16 mouse cellular contexts compared by ENCODE assay signal in the genomic region with DNA sequence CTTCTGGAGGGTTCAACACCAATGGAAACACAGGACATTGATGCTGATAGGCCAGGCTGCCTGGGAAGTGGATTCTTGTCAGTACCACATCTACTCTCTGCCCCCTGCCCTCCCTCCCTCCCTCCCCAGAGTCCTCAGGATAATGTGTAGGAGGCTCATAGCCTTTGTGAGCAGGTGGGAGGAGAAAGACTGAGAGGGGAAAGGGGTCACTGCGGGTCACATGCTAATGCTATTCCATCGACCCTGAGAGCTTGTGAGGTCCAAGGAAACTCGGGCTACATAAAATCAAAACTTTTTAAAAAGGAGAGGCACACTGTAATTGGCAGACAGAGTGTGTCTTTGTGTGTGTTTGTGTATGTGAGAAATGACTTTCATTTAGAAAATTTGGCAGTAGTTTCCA. TPM values are rescaled to one million over a fixed set of nuclear protein-coding genes. Genes with fewer than 3 reads are reported as not detected.
DNase-seq lines count a peak whose midpoint lies in the region; ATAC-seq and TF ChIP-seq lines count a peak whose summit lies in the region.
"Had no signal": no experiment of that assay in that cellular context is flagged by ENCODE, and none has a peak within 500 bp of the region (broad histone marks: within the 10 kb centered on the region; RNA-seq: fewer than 3 reads in every experiment).

No protein-coding gene starts in this region.

- no peak for DNase-seq in heart, adult 18-20 months
- no peak for DNase-seq in hindbrain, postnatal 0 days (ENCODE audit: low spot score)
- no peak for DNase-seq in spleen, postnatal 10 days (ENCODE audit: low spot score in 2 of 2)
- DNase-seq in yolk sac, embryonic 10.5 days (ENCODE audit: low spot score) = no peak
- DNase-seq in urinary bladder, postnatal 25 days (ENCODE audit: low spot score) = no peak
- DNase-seq: gastrocnemius, postnatal 36 days; heart, postnatal 36 days; liver had no signal

- H3K36me3 ChIP-seq in heart, embryonic 16.5 days (ENCODE audit: control insufficient read depth, insufficient read depth) = no peaks in the 10 kb centered on the region
- no peaks in the 10 kb centered on the region for H3K36me3 ChIP-seq in embryonic facial prominence, embryonic 15.5 days
- no peaks in the 10 kb centered on the region for H3K36me3 ChIP-seq in hindbrain, postnatal 0 days (ENCODE audit: insufficient read depth, low read length)
- H3K36me3 ChIP-seq in midbrain, embryonic 16.5 days (ENCODE audit: control insufficient read depth, insufficient read depth, low read length) = no peaks in the 10 kb centered on the region
- H3K36me3 ChIP-seq: kidney, embryonic 15.5 days had no signal

- H3K4me2 ChIP-seq in heart, embryonic 16.5 days (ENCODE audit: low read depth, low read length) = no peak overlapping the region
- no peak overlapping the region for H3K4me2 ChIP-seq in embryonic facial prominence, embryonic 15.5 days (replicated peaks)
- H3K4me2 ChIP-seq in hindbrain, postnatal 0 days (ENCODE audit: low read depth, low read length) = no peak overlapping the region
- H3K4me2 ChIP-seq in midbrain, embryonic 16.5 days (ENCODE audit: low read length) = no peak overlapping the region
- H3K4me2 ChIP-seq: kidney, embryonic 15.5 days had no signal

- WGBS in heart, embryonic 16.5 days = 37% methylated on average over 3 of the region's 3 CpGs
- WGBS in embryonic facial prominence, embryonic 15.5 days = 16% methylated on average over 3 of the region's 3 CpGs
- 11% methylated on average over 3 of the region's 3 CpGs for WGBS in hindbrain, postnatal 0 days
- 10% methylated on average over 3 of the region's 3 CpGs for WGBS in midbrain, embryonic 16.5 days

- no peaks in the 10 kb centered on the region for H3K27me3 ChIP-seq in heart, embryonic 16.5 days (ENCODE audit: control insufficient read depth, insufficient read depth, low read length)
- no peaks in the 10 kb centered on the region for H3K27me3 ChIP-seq in embryonic facial prominence, embryonic 15.5 days
- H3K27me3 ChIP-seq in hindbrain, postnatal 0 days (ENCODE audit: insufficient read depth, low read length) = no peaks in the 10 kb centered on the region
- no peaks in the 10 kb centered on the region for H3K27me3 ChIP-seq in midbrain, embryonic 16.5 days (ENCODE audit: control insufficient read depth, insufficient read depth, low read depth, low read length)
- H3K27me3 ChIP-seq: kidney, embryonic 15.5 days had no signal

- H3K4me1 ChIP-seq in heart, embryonic 16.5 days (ENCODE audit: control insufficient read depth, insufficient read depth, low read length) = peaks cover 20% of the 10 kb centered on the region
- peaks cover 56% of the 10 kb centered on the region for H3K4me1 ChIP-seq in embryonic facial prominence, embryonic 15.5 days
- peaks cover 10% of the 10 kb centered on the region; the same call in 1 of the 2 replicates for H3K4me1 ChIP-seq in hindbrain, postnatal 0 days (ENCODE audit: insufficient read depth, low read length)
- peaks cover 10% of the 10 kb centered on the region for H3K4me1 ChIP-seq in midbrain, embryonic 16.5 days (ENCODE audit: control insufficient read depth, insufficient read depth, low read length)

- ATAC-seq in heart, embryonic 16.5 days (replicated peaks; ENCODE audit: extremely low read depth, insufficient read depth, low FRiP score) = no peak
- ATAC-seq in embryonic facial prominence, embryonic 15.5 days (ENCODE audit: insufficient number of reproducible peaks, low FRiP score, low TSS enrichment, low read depth) = no peak
- no peak; the same call in 1 of the 2 replicates for ATAC-seq in hindbrain, postnatal 0 days
- ATAC-seq in midbrain, embryonic 16.5 days = no peak
- ATAC-seq: CD4-positive, CD25-positive, alpha-beta regulatory T cell, adult 4 months had no signal

- H3K9ac ChIP-seq in heart, embryonic 16.5 days (ENCODE audit: low read length) = no peak overlapping the region
- H3K9ac ChIP-seq in embryonic facial prominence, embryonic 15.5 days = no peak overlapping the region
- no peak overlapping the region for H3K9ac ChIP-seq in hindbrain, postnatal 0 days (replicated peaks; ENCODE audit: low read length)
- no peak overlapping the region for H3K9ac ChIP-seq in midbrain, embryonic 16.5 days (ENCODE audit: low read depth, low read length)
- H3K9ac ChIP-seq: kidney, embryonic 15.5 days had no signal

- H3K9me3 ChIP-seq in heart, embryonic 16.5 days (replicated peaks; ENCODE audit: control insufficient read depth, low read length) = no peaks in the 10 kb centered on the region
- no peaks in the 10 kb centered on the region for H3K9me3 ChIP-seq in embryonic facial prominence, embryonic 15.5 days (replicated peaks)
- no peaks in the 10 kb centered on the region for H3K9me3 ChIP-seq in hindbrain, postnatal 0 days (ENCODE audit: low read length)
- no peaks in the 10 kb centered on the region for H3K9me3 ChIP-seq in midbrain, embryonic 16.5 days (replicated peaks; ENCODE audit: control insufficient read depth, low read length, poor library complexity, severe bottlenecking)
- H3K9me3 ChIP-seq: kidney, embryonic 15.5 days had no signal

- TF ChIP-seq CTCF in hindbrain, postnatal 0 days (IDR thresholded peaks at IDR 0.05; ENCODE audit: low read depth) = no peak

- H3K4me3 ChIP-seq in heart, embryonic 16.5 days (ENCODE audit: low read length) = no peak overlapping the region
- H3K4me3 ChIP-seq in embryonic facial prominence, embryonic 15.5 days (replicated peaks) = no peak overlapping the region
- no peak overlapping the region for H3K4me3 ChIP-seq in hindbrain, postnatal 0 days (ENCODE audit: low read length)
- no peak overlapping the region for H3K4me3 ChIP-seq in midbrain, embryonic 16.5 days (ENCODE audit: low read depth, low read length)
- H3K4me3 ChIP-seq: kidney, embryonic 15.5 days; myocyte had no signal

- peak overlapping the region; percentile 44; the same call in 1 of the 2 replicates for H3K27ac ChIP-seq in heart, embryonic 16.5 days (ENCODE audit: low read length)
- peak overlapping the region; percentile 86 for H3K27ac ChIP-seq in embryonic facial prominence, embryonic 15.5 days (replicated peaks)
- peak overlapping the region; percentile 89 for H3K27ac ChIP-seq in hindbrain, postnatal 0 days
- H3K27ac ChIP-seq in midbrain, embryonic 16.5 days (ENCODE audit: low read length) = peak overlapping the region; percentile 71
- H3K27ac ChIP-seq: kidney, embryonic 15.5 days had no signal

RNA-seq across cellular contexts. Expression of a gene that starts 5.3 kb away (rescaled TPM):
- polyA plus RNA-seq in heart, embryonic 16.5 days (2015; fragmentation: Nextera tagmentation; extraction: Ambion mirVana) = 0.12 and 0.21 TPM in 2 replicates
- total RNA-seq in heart, adult 18-20 months (2021) = not detected
- 0.28 and 0.75 TPM in 2 replicates for polyA plus RNA-seq in embryonic facial prominence, embryonic 15.5 days (2015; fragmentation: Nextera tagmentation; extraction: Ambion mirVana)
- 0.42 TPM in 1 of 2 replicates, not detected in the other for total RNA-seq in hindbrain, postnatal 0 days (2014; rRNA removed)
- polyA plus RNA-seq in hindbrain, postnatal 0 days (2015; fragmentation: Nextera tagmentation; extraction: Ambion mirVana) = 0.10 TPM in 2 replicates
- polyA plus RNA-seq in midbrain, embryonic 16.5 days (2015; fragmentation: Nextera tagmentation; extraction: Ambion mirVana) = 0.19 TPM in 1 of 2 replicates, not detected in the other
- total RNA-seq: adrenal gland, adult 18-20 months; gastrocnemius, postnatal 36 days; heart, postnatal 36 days; layer of hippocampus, postnatal 14 days had no signal
- polyA plus RNA-seq: CD4-positive, CD25-positive, alpha-beta regulatory T cell, adult 4 months had no signal

RNA-seq across cellular contexts. Expression of a gene that starts 56.6 kb away (rescaled TPM):
- polyA plus RNA-seq in heart, embryonic 16.5 days (2015; fragmentation: Nextera tagmentation; extraction: Ambion mirVana) = 8.3 and 10.2 TPM in 2 replicates
- 10 to 100 TPM; 16.9 to 20.8 TPM for total RNA-seq in heart, adult 18-20 months (2021)
- 19.0 and 20.4 TPM in 2 replicates for polyA plus RNA-seq in embryonic facial prominence, embryonic 15.5 days (2015; fragmentation: Nextera tagmentation; extraction: Ambion mirVana)
- 32.9 and 34.5 TPM in 2 replicates for total RNA-seq in hindbrain, postnatal 0 days (2014; rRNA removed)
- polyA plus RNA-seq in hindbrain, postnatal 0 days (2015; fragmentation: Nextera tagmentation; extraction: Ambion mirVana) = 17.4 and 17.7 TPM in 2 replicates
- polyA plus RNA-seq in midbrain, embryonic 16.5 days (2015; fragmentation: Nextera tagmentation; extraction: Ambion mirVana) = 28.4 and 30.0 TPM in 2 replicates
